29 mouse cellular contexts compared by ENCODE assay signal in the genomic region with DNA sequence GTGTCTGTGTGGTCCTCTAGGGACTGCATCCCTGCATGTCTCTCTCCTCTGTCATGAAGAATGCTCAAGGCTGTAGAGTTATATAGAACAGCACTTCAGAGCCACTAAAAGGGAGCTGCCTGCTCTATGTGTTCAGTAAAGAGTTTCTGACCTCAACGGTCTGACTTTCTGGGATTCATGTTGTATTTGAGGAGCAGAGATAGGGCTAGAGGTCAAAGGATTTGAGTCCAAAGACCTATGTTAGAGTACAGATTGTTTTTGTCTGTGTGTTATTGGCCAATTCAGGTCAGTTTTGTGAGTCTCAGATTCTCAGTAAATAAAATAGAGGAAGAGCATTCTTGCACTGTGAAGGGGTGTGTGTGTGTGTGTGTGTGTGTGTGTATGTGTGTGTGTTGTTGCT.
DNase-seq lines count a peak whose midpoint lies in the region; ATAC-seq and TF ChIP-seq lines count a peak whose summit lies in the region.
"Had no signal": no experiment of that assay in that cellular context is flagged by ENCODE, and none has a peak within 500 bp of the region (broad histone marks: within the 10 kb centered on the region; RNA-seq: fewer than 3 reads in every experiment).

No protein-coding gene starts in this region.

- no peak overlapping the region for H3K4me2 ChIP-seq in liver, embryonic 11.5 days
- H3K4me2 ChIP-seq in liver, embryonic 16.5 days (ENCODE audit: low read depth, low read length) = no peak overlapping the region
- H3K4me2 ChIP-seq in liver, embryonic 12.5 days = no peak overlapping the region
- H3K4me2 ChIP-seq: embryonic facial prominence, embryonic 13.5 days; embryonic facial prominence, embryonic 15.5 days; forebrain, embryonic 12.5 days had no signal

- no peaks in the 10 kb centered on the region for H3K9me3 ChIP-seq in liver, embryonic 11.5 days (ENCODE audit: control insufficient read depth, low read length)
- no peaks in the 10 kb centered on the region for H3K9me3 ChIP-seq in liver, embryonic 16.5 days (replicated peaks; ENCODE audit: control insufficient read depth, low read length)
- no peaks in the 10 kb centered on the region for H3K9me3 ChIP-seq in liver, embryonic 12.5 days (replicated peaks)
- H3K9me3 ChIP-seq: embryonic facial prominence, embryonic 13.5 days; embryonic facial prominence, embryonic 15.5 days; forebrain, embryonic 10.5 days; forebrain, embryonic 12.5 days had no signal

- no peak for TF ChIP-seq CTCF in liver, adult 2 months (IDR thresholded peaks at IDR 0.05; ENCODE audit: low read depth, low read length)

- H3K4me1 ChIP-seq in liver, adult 2 months (ENCODE audit: control insufficient read depth, insufficient read depth, low read length) = peaks cover 24% of the 10 kb centered on the region
- H3K4me1 ChIP-seq in liver, embryonic 11.5 days (replicated peaks; ENCODE audit: control insufficient read depth, insufficient read depth, low read length) = no peaks in the 10 kb centered on the region; the same call in 1 of the 2 replicates
- H3K4me1 ChIP-seq in liver, embryonic 16.5 days (ENCODE audit: control insufficient read depth, low read depth, low read length) = peaks cover 2% of the 10 kb centered on the region
- H3K4me1 ChIP-seq in liver, embryonic 12.5 days = no peaks in the 10 kb centered on the region
- peaks cover 20% of the 10 kb centered on the region for H3K4me1 ChIP-seq in brown adipose tissue, adult 24 weeks (ENCODE audit: control insufficient read depth, insufficient read depth, insufficient read length, low read length)
- H3K4me1 ChIP-seq: embryonic facial prominence, embryonic 13.5 days; embryonic facial prominence, embryonic 15.5 days; forebrain, embryonic 12.5 days had no signal

- 10% methylated on average over 1 of the region's 1 CpGs for WGBS in liver, adult 2 months
- WGBS in liver, embryonic 11.5 days = 74% methylated on average over 1 of the region's 1 CpGs
- WGBS in liver, embryonic 16.5 days (ENCODE audit: insufficient replicate concordance) = 48% methylated on average over 1 of the region's 1 CpGs
- 72% methylated on average over 1 of the region's 1 CpGs for WGBS in liver, embryonic 12.5 days (ENCODE audit: insufficient replicate concordance)

- H3K79me2 ChIP-seq in liver, adult 2 months (ENCODE audit: control insufficient read depth, insufficient read depth, low read length) = no peaks in the 10 kb centered on the region

- intact Hi-C loops in heart, postnatal 10 days (cut with DNase I) = no loop called here

- H3K27ac ChIP-seq in liver, adult 2 months (replicated peaks; ENCODE audit: insufficient read depth, low read depth, low read length) = peak overlapping the region; percentile 93
- no peak overlapping the region; the same call in 1 of the 2 replicates for H3K27ac ChIP-seq in liver, embryonic 11.5 days (ENCODE audit: low read depth, low read length)
- H3K27ac ChIP-seq in liver, embryonic 16.5 days (ENCODE audit: low read length) = 0 out of 2 replicates have a peak overlapping the region, but pooled peaks have one; percentile 22
- H3K27ac ChIP-seq in liver, embryonic 12.5 days = no peak overlapping the region
- H3K27ac ChIP-seq in brown adipose tissue, adult 24 weeks (replicated peaks; ENCODE audit: low read depth, low read length) = 0 out of 2 replicates have a peak overlapping the region, but pooled peaks have one; percentile 8
- H3K27ac ChIP-seq: embryonic facial prominence, embryonic 13.5 days; embryonic facial prominence, embryonic 15.5 days; forebrain, embryonic 10.5 days; forebrain, embryonic 12.5 days had no signal

- H3K36me3 ChIP-seq in liver, adult 2 months (ENCODE audit: control insufficient read depth, insufficient read depth, low read length) = no peaks in the 10 kb centered on the region
- H3K36me3 ChIP-seq in liver, embryonic 11.5 days (ENCODE audit: control insufficient read depth, insufficient read depth, low read length) = no peaks in the 10 kb centered on the region
- H3K36me3 ChIP-seq in liver, embryonic 16.5 days (ENCODE audit: control insufficient read depth, insufficient read depth) = no peaks in the 10 kb centered on the region
- no peaks in the 10 kb centered on the region for H3K36me3 ChIP-seq in liver, embryonic 12.5 days
- H3K36me3 ChIP-seq: embryonic facial prominence, embryonic 13.5 days; embryonic facial prominence, embryonic 15.5 days; forebrain, embryonic 10.5 days; forebrain, embryonic 12.5 days; G1E had no signal

- peak; percentile 57 for DNase-seq in heart, adult 11 months
- no peak for DNase-seq in heart, postnatal 10 days
- peak; percentile 94 for DNase-seq in liver, adult 2 months (ENCODE audit: extremely low read depth, low read depth, low spot score)
- no peak for DNase-seq in liver, embryonic 11.5 days (ENCODE audit: low spot score)
- no peak for DNase-seq in kidney, postnatal 10 days
- DNase-seq: adrenal gland, adult 8-10 months; adrenal gland, postnatal 14 days; adrenal gland, postnatal 36 days; B cell, adult 2 months; cerebellum, adult 11 months; cerebellum, adult 18-20 months; cerebellum, adult 8-10 months; cerebellum, adult 9-11 months; cerebellum, postnatal 14 days; cerebellum, postnatal 36 days; embryo, embryonic 11 days had no signal

- TF ChIP-seq POLR2A in liver, adult 2 months (IDR thresholded peaks at IDR 0.05; ENCODE audit: extremely low read depth, insufficient read depth, low read length) = no peak

- H3K9ac ChIP-seq in liver, adult 2 months (ENCODE audit: low read depth, low read length) = peak overlapping the region; percentile 23
- no peak overlapping the region for H3K9ac ChIP-seq in liver, embryonic 11.5 days (ENCODE audit: low read depth, low read length)
- no peak overlapping the region for H3K9ac ChIP-seq in liver, embryonic 16.5 days (ENCODE audit: low read depth, low read length)
- no peak overlapping the region for H3K9ac ChIP-seq in liver, embryonic 12.5 days
- H3K9ac ChIP-seq: embryonic facial prominence, embryonic 13.5 days; embryonic facial prominence, embryonic 15.5 days; forebrain, embryonic 12.5 days had no signal

- ATAC-seq in liver, embryonic 11.5 days (replicated peaks; ENCODE audit: low FRiP score) = no peak
- peak; percentile 24; the same call in 1 of the 2 replicates for ATAC-seq in liver, embryonic 16.5 days (ENCODE audit: low read depth)
- no peak for ATAC-seq in liver, embryonic 12.5 days
- ATAC-seq: activated CD4-positive, CD25-positive, alpha-beta regulatory T cell, adult 4 months; CD4-positive, CD25-positive, alpha-beta regulatory T cell, adult 4 months; forebrain, embryonic 14.5 days; Patski had no signal

- no peak overlapping the region for H3K4me3 ChIP-seq in liver, adult 2 months (ENCODE audit: insufficient read depth, low read depth, low read length)
- no peak overlapping the region for H3K4me3 ChIP-seq in liver, embryonic 11.5 days (ENCODE audit: low read depth, low read length)
- H3K4me3 ChIP-seq in liver, embryonic 16.5 days (ENCODE audit: low read depth, low read length) = no peak overlapping the region
- no peak overlapping the region for H3K4me3 ChIP-seq in liver, embryonic 12.5 days
- H3K4me3 ChIP-seq in brown adipose tissue, adult 24 weeks (ENCODE audit: insufficient read depth, low read depth, low read length) = no peak overlapping the region
- H3K4me3 ChIP-seq: embryonic facial prominence, embryonic 13.5 days; embryonic facial prominence, embryonic 15.5 days; erythroblast, embryonic 14.5 days; forebrain, embryonic 10.5 days; forebrain, embryonic 12.5 days had no signal

- no peaks in the 10 kb centered on the region for H3K27me3 ChIP-seq in liver, adult 2 months (ENCODE audit: control insufficient read depth, insufficient read depth, low read length)
- no peaks in the 10 kb centered on the region for H3K27me3 ChIP-seq in liver, embryonic 11.5 days (replicated peaks; ENCODE audit: control insufficient read depth, insufficient read depth, low read length)
- H3K27me3 ChIP-seq in liver, embryonic 16.5 days (ENCODE audit: control insufficient read depth, insufficient read depth, low read depth, low read length) = no peaks in the 10 kb centered on the region
- no peaks in the 10 kb centered on the region for H3K27me3 ChIP-seq in liver, embryonic 12.5 days (replicated peaks)
- H3K27me3 ChIP-seq: embryonic facial prominence, embryonic 13.5 days; embryonic facial prominence, embryonic 15.5 days; forebrain, embryonic 12.5 days; Patski had no signal

Comparison
In these comparisons a context has a peak if more than half of its experiments do, and no peak if none do; other contexts are left out.
1. DNase-seq: peak in heart, adult 11 months (single experiment) and liver, adult 2 months (single experiment); none in heart, postnatal 10 days (0 of 2), liver, embryonic 11.5 days (single experiment) and kidney, postnatal 10 days (single experiment).
2. H3K27ac ChIP-seq: peak in liver, adult 2 months (single experiment), liver, embryonic 16.5 days (single experiment) and brown adipose tissue, adult 24 weeks (single experiment); none in liver, embryonic 11.5 days (single experiment) and liver, embryonic 12.5 days (single experiment).